Mouse (Mus musculus) stomach, embryonic 14.5 days (tissue): ENCODE results near the gene Usp54. TPM values are rescaled to one million over a fixed set of nuclear protein-coding genes. Genes with fewer than 3 reads are reported as not detected.

ENCODE experiments used
- microRNA-seq: library from miRNA; unstranded; fragments of <30 nt; microRNA quantifications from one replicate; pipeline ENCODE4, GENCODE M21; 2016
- polyA plus RNA-seq: library from polyadenylated mRNA; unstranded; fragments of >200 nt; fragmentation: Nextera tagmentation; extraction: Ambion mirVana; gene quantifications from 2 replicates; pipeline ENCODE4 v1.2.1, GENCODE M21; 2014

The Usp54 gene
- polyA plus RNA-seq, 1 experiment from 2014 or later, result 8.4 TPM

Small RNAs within 50 kb of the gene (microRNA-seq; reads per million reads assigned to microRNA genes)
- gene Mir6946, result 1.6 reads per million

Other genes with a start within 250 kb of the Usp54 start
- 90.8 and 102 TPM in 2 replicates for gene Mrps16, start 247.4 kb downstream of the Usp54 start, polyA plus RNA-seq
- gene Cfap70, start 188.8 kb downstream of the Usp54 start, polyA plus RNA-seq, result 0.10 and 0.27 TPM in 2 replicates
- gene Anxa7, start 160.9 kb downstream of the Usp54 start, polyA plus RNA-seq, result 57.4 and 60.2 TPM in 2 replicates
- gene Mss51, start 144.2 kb downstream of the Usp54 start, polyA plus RNA-seq, result 1.3 and 1.8 TPM in 2 replicates
- gene Ppp3cb, start 94.5 kb downstream of the Usp54 start, polyA plus RNA-seq, result 64.6 and 67.3 TPM in 2 replicates
- 0.29 TPM in 1 of 2 replicates, not detected in the other for gene Myoz1, start 15.5 kb upstream of the Usp54 start, polyA plus RNA-seq
- 0.17 and 0.29 TPM in 2 replicates for gene Synpo2l, start 27.3 kb upstream of the Usp54 start, polyA plus RNA-seq
- gene Sec24c, start 33.2 kb upstream of the Usp54 start, polyA plus RNA-seq, result 86.9 and 88.1 TPM in 2 replicates
- gene Fut11, start 53.9 kb upstream of the Usp54 start, polyA plus RNA-seq, result 20.5 and 20.7 TPM in 2 replicates
- gene Chchd1, start 61.9 kb upstream of the Usp54 start, polyA plus RNA-seq, result 211 and 224 TPM in 2 replicates
- 35.9 and 38.6 TPM in 2 replicates for gene Zswim8, start 66.5 kb upstream of the Usp54 start, polyA plus RNA-seq
- gene Ndst2, start 93.5 kb upstream of the Usp54 start, polyA plus RNA-seq, result 28.1 and 31.1 TPM in 2 replicates
- 46.6 and 53.6 TPM in 2 replicates for gene Camk2g, start 153.0 kb upstream of the Usp54 start, polyA plus RNA-seq
- gene Plau, start 195.6 kb upstream of the Usp54 start, polyA plus RNA-seq, result 0.64 and 1.3 TPM in 2 replicates